Mouse (Mus musculus) liver, embryonic 16.5 days (tissue): ENCODE data around the gene Pkp4. TPM values are rescaled to one million over a fixed set of nuclear protein-coding genes. Genes with fewer than 3 reads are reported as not detected.

Experiments
- ATAC-seq: fragments of 200-750 bp; cut with Nextera tagmentation; 2 replicates; pipeline ENCODE4 v1.8.0; 2017; ENCODE audit warnings: low read depth, mild to moderate bottlenecking, moderate number of reproducible peaks, moderate library complexity
- H3K27ac ChIP-seq: fragments of 300-500 bp; sonication (generic); 2 replicates; pipeline ENCODE4 v1.5.1; 2014; ENCODE audit warnings: mild to moderate bottlenecking, low read length
- H3K27me3 ChIP-seq: fragments of 300-500 bp; sonication (generic); 2 replicates; pipeline ENCODE4 v1.6.1; 2014; ENCODE audit warnings: low read depth, low read length, mixed read lengths; ENCODE audit not compliant: control insufficient read depth, insufficient read depth
- H3K36me3 ChIP-seq: fragments of 300-500 bp; sonication (generic); 2 replicates; pipeline ENCODE4 v1.6.1; 2014; ENCODE audit warnings: mild to moderate bottlenecking; ENCODE audit not compliant: control insufficient read depth, insufficient read depth
- H3K4me1 ChIP-seq: fragments of 300-500 bp; sonication (generic); 2 replicates; pipeline ENCODE4 v1.6.1; 2014; ENCODE audit warnings: low read depth, low read length, mixed read lengths; ENCODE audit not compliant: control insufficient read depth
- H3K4me2 ChIP-seq: fragments of 300-500 bp; sonication (generic); 2 replicates; pipeline ENCODE4 v1.6.1; 2014; ENCODE audit warnings: low read depth, low read length, mixed read lengths
- H3K4me3 ChIP-seq: fragments of 300-500 bp; sonication (generic); 2 replicates; pipeline ENCODE4 v1.5.1; 2014; ENCODE audit warnings: low read depth, mild to moderate bottlenecking, low read length
- H3K9ac ChIP-seq: fragments of 300-500 bp; sonication (generic); 2 replicates; pipeline ENCODE4 v1.6.1; 2014; ENCODE audit warnings: low read depth, low read length
- H3K9me3 ChIP-seq: fragments of 300-500 bp; sonication (generic); replicated peaks from 2 replicates; pipeline ENCODE4 v1.6.1; 2016; ENCODE audit warnings: low read length; ENCODE audit not compliant: control insufficient read depth
- WGBS: fragments of 180-500 bp; shearing (Covaris S2); extraction: QIAGEN DNeasy Blood & Tissue Kit; methylation state at CpG from one replicate; pipeline ENCODE4 v1.1.7; 2014; ENCODE audit not compliant: insufficient replicate concordance; 5-methylcytosine and 5-hydroxymethylcytosine counted together
- polyA plus RNA-seq: library from polyadenylated mRNA; unstranded; fragments of >200 nt; fragmentation: Nextera tagmentation; extraction: Ambion mirVana; gene quantifications from 2 replicates; pipeline ENCODE4 v1.2.1, GENCODE M21; 2015

Gene Pkp4
- polyA plus RNA-seq, 1 experiment from 2014 or later: 6.1 TPM

DNA sequence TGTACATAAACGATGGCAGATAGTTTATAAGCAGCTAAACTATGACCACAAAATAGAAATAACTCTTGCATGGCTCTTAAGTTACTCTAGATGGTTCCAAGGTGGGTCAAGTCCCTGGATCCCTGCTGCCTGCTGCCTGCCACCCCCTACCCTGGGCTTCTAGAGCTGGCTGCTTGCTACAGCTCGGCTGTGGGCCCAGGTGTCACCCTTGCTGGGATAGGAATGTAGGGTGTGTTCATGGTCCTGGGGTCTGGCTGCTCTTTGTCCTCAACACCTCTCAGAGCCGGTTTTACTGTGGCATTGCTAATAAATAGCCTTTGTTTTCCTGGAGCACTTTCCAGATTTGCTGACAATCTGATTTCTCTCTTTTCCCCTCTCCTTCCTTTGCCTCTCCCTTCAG lies 189.4 kb downstream of the Pkp4 start:
- no peak for ATAC-seq
- H3K4me1 ChIP-seq: no peaks in the 10 kb centered on the region
- H3K27me3 ChIP-seq: no peaks in the 10 kb centered on the region
- no peak overlapping the region for H3K4me2 ChIP-seq
- H3K27ac ChIP-seq: no peak overlapping the region
- H3K36me3 ChIP-seq: no peaks in the 10 kb centered on the region
- H3K4me3 ChIP-seq: no peak overlapping the region
- 59% methylated on average over 3 of the region's 3 CpGs for WGBS
- no peak overlapping the region for H3K9ac ChIP-seq
- no peaks in the 10 kb centered on the region for H3K9me3 ChIP-seq

DNA sequence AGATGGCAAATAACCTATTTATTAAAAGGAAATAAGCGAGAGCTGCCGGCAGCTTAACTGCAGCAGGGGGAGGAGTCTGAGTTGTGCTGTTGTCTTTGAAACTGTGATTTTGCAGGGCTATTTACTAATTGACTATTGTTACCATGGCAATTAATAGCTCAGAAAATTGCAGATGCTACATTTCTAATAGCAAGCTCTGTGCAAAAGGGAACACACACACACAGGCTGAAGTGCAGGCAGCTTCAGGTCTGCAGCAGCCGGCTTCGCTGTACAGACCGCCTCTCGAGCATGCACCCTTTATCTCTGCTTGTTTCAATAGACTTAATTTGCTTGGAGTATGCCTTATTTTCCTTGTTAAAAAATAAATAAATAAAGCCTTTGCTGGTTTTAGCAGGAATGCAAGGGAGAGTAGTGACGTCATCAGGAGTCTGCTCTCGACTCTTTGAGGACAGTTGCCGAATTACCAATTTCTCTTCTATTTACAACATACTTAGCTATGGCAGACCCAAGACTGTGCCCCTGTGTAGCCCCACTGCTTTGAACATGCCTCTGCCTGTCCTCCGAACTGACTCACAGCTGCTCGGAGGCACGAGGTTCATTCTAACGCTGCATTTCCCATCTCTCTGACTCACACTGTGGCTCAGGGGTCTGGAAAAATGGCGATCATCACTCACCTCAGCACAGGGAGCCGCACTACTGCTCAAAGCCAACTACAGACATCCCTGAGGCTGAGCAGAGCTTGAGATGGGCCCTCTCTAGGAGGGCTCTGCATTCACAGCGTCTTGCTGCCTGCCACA lies 190.9 kb downstream of the Pkp4 start:
- H3K9ac ChIP-seq: no peak overlapping the region

GRCm38 (mm10) chr2:59353821-59354220 lies 193.2 kb downstream of the Pkp4 start:
- Histone ChIP-seq H3K36me3 (no peaks in the 10 kb centered on the region), H3K4me1 (no peaks in the 10 kb centered on the region), H3K4me2 (0 out of 2 replicates have a peak overlapping the region, but pooled peaks have one; percentile 3), H3K27me3 (no peaks in the 10 kb centered on the region), H3K27ac (peak overlapping the region; percentile 67), H3K9ac (no peak overlapping the region), H3K9me3 (no peaks in the 10 kb centered on the region), H3K4me3 (no peak overlapping the region)
- 66% methylated on average over 3 of the region's 3 CpGs for WGBS
- ATAC-seq: peak; percentile 72; the same call in 1 of the 2 replicates

More for the DNA sequence above, 190.9 kb downstream of the Pkp4 start:
- Histone ChIP-seq H3K27ac (no peak overlapping the region), H3K27me3 (no peaks in the 10 kb centered on the region), H3K36me3 (no peaks in the 10 kb centered on the region), H3K9me3 (no peaks in the 10 kb centered on the region), H3K4me3 (no peak overlapping the region), H3K4me1 (no peaks in the 10 kb centered on the region), H3K4me2 (no peak overlapping the region)
- no peak for ATAC-seq
- WGBS: 80% methylated on average over 16 of the region's 16 CpGs

DNA sequence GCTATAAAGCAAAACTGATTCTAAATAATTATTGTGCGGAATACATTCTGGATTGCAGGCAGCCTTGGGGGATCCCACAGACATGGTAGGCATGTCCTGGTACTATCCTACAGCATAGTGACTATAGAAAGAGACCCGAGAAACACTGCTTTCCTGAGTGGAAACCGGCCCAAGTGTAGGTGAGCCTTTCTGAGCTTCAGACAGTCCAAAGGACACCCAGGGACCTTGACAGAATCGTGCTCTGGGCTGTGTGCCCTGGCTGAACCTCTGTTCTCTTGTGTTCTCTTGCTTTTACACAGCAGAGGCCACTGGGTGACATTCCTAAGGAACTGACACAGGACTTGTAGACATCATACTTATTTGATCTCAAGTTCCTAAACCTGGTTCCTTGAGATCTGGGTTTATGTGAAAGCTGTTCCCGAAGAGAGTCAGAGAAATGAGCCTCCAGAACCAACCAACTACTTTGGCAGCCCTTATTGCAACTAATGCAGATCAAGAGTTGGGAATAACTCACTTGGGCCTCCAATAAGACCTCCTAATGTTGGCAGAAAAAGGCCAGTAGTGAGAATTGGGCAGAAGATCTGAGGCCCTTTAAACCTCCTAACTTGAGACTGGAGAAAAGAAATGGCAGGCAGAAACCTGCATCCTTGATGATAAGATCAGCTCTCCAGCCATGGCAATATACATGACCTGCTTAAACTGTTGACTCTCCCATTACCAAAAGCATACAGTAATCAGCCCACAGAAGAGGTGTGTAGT lies 195.1 kb downstream of the Pkp4 start:
- no peak for ATAC-seq
- Histone ChIP-seq H3K4me1 (no peaks in the 10 kb centered on the region), H3K9ac (no peak overlapping the region), H3K4me2 (no peak overlapping the region), H3K36me3 (no peaks in the 10 kb centered on the region), H3K27me3 (no peaks in the 10 kb centered on the region), H3K4me3 (no peak overlapping the region), H3K9me3 (no peaks in the 10 kb centered on the region), H3K27ac (no peak overlapping the region)
- WGBS: 67% methylated on average over 5 of the region's 5 CpGs

GRCm38 (mm10) chr2:59359760-59360342 lies 199.2 kb downstream of the Pkp4 start:
- 54% methylated on average over 9 of the region's 9 CpGs for WGBS
- Histone ChIP-seq H3K27me3 (no peaks in the 10 kb centered on the region), H3K9ac (no peak overlapping the region), H3K27ac (no peak overlapping the region), H3K4me2 (no peak overlapping the region), H3K4me1 (no peaks in the 10 kb centered on the region), H3K9me3 (no peaks in the 10 kb centered on the region), H3K36me3 (no peaks in the 10 kb centered on the region), H3K4me3 (no peak overlapping the region)
- ATAC-seq: no peak

GRCm38 (mm10) chr2:59361350-59361780 lies 200.7 kb downstream of the Pkp4 start:
- ATAC-seq: no peak

DNA sequence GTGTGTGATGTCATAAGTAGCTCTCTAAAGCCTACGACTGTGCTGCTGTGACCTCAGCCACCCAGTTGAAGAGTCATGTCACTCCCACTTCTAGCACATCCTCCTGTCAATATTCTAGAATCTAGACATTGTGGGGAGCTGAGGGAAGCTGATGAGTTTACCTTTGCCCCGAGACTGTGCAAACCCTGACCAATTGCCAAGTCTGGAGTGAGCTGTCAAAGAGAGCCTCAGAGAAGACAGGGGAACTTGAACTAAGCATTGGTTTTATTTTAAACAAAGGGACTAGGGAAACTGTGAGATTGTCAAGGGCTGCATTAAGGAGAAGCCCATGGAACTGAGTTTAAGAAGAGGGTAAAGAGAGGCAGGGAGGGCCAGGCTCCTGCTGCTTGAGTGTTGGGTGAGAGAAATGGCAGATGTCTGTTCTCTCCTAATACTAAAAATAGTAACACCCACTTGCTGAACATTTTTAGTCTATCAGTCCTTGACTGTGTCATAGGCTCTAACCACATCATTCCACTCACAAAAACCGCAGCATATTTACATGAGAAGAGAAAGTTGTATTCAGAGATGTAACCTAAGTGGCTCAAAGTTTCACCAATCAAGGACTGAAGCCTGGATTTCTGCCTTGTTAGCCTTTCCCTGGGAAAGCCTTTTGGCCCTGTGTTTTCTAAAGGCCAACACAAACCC lies 203.6 kb downstream of the Pkp4 start:
- 46% methylated on average over 3 of the region's 3 CpGs for WGBS

More at GRCm38 (mm10) chr2:59361350-59361780, 200.7 kb downstream of the Pkp4 start:
- no peaks in the 10 kb centered on the region for H3K4me1 ChIP-seq
- no peak overlapping the region for H3K27ac ChIP-seq
- WGBS: 56% methylated on average over 4 of the region's 4 CpGs
- H3K9me3 ChIP-seq: no peaks in the 10 kb centered on the region
- H3K27me3 ChIP-seq: no peaks in the 10 kb centered on the region
- H3K4me2 ChIP-seq: no peak overlapping the region
- H3K9ac ChIP-seq: no peak overlapping the region
- H3K4me3 ChIP-seq: no peak overlapping the region
- H3K36me3 ChIP-seq: no peaks in the 10 kb centered on the region

DNA sequence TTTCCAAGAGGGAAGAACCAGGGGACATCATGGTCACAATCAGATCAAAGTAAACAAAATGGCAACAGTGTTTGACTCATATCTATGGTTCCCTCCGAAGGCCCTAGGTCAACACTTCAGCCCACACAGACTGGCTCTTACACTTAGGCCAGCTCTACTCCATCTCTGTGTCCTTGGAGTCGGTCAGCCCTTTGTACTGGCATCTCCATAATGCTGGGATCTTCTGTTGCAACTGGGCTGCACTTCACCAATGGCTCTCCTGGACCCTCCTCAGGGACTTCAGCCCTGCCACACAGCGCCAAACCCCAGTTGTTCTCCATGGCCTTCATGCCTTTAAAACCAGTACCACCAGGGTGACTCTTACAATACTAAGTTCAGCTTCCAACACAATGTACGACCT lies 206.5 kb downstream of the Pkp4 start:
- no peaks in the 10 kb centered on the region for H3K9me3 ChIP-seq
- no peak overlapping the region for H3K9ac ChIP-seq
- no peaks in the 10 kb centered on the region for H3K4me1 ChIP-seq
- H3K4me2 ChIP-seq: no peak overlapping the region
- no peak overlapping the region for H3K4me3 ChIP-seq
- no peaks in the 10 kb centered on the region for H3K27me3 ChIP-seq
- no peak for ATAC-seq
- no peak overlapping the region for H3K27ac ChIP-seq
- H3K36me3 ChIP-seq: no peaks in the 10 kb centered on the region
- WGBS: 53% methylated on average over 4 of the region's 4 CpGs

More for the DNA sequence above, 203.6 kb downstream of the Pkp4 start:
- no peak for ATAC-seq
- H3K9ac ChIP-seq: no peak overlapping the region
- H3K4me2 ChIP-seq: no peak overlapping the region
- no peak overlapping the region for H3K4me3 ChIP-seq
- H3K36me3 ChIP-seq: no peaks in the 10 kb centered on the region
- H3K27me3 ChIP-seq: no peaks in the 10 kb centered on the region
- no peak overlapping the region for H3K27ac ChIP-seq
- no peaks in the 10 kb centered on the region for H3K4me1 ChIP-seq
- H3K9me3 ChIP-seq: no peaks in the 10 kb centered on the region
